Mouse (Mus musculus): ENCODE results near the gene Pramel7. TPM values are rescaled to one million over a fixed set of nuclear protein-coding genes. Genes with fewer than 3 reads are reported as not detected.

The Pramel7 gene
- polyA plus RNA-seq, 1 experiment from 2014 or later = not detected

DNA sequence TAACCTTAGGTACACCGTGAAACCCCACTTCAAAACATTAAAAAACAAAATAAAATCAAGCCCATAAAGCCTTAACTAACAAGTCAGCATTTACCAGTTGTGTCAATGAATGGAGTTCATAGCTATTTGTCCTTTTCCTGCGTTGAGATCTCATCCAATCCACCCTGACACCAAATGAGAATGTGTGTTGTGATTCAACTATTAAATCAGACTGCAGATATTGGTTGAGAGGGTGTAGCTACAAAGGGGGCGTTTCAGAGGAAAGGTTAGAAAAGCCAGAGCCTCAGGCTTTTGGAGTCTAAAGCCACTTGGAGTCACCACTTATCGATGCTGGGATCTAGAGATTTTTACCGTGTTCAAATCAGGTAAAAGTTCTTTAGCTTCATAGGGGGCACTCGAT is 9.4 kb upstream of the Pramel7 start, which contains the start of gene Pramel6:
Gene Pramel6, plus strand, starts transcription at position 301 of the 400 bp plus-strand sequence.
- ATAC-seq (ENCODE audit: low FRiP score) = no peak
- WGBS = 88% methylated on average over 6 of the region's 6 CpGs
- no peak within 1 kb of the TSS for H3K9ac ChIP-seq (ENCODE audit: low read length)
- H3K9me3 ChIP-seq (ENCODE audit: control insufficient read depth, low read length) = no peaks in the 10 kb centered on the region
- no peak for DNase-seq (ENCODE audit: low spot score, missing footprints)
- no peaks in the 10 kb centered on the region for H3K27me3 ChIP-seq (ENCODE audit: control insufficient read depth, insufficient read depth, low read length)
- H3K4me3 ChIP-seq (ENCODE audit: low read depth, low read length) = no peak within 1 kb of the TSS
- no peak within 1 kb of the TSS for H3K4me2 ChIP-seq
- no peak within 1 kb of the TSS for H3K27ac ChIP-seq (ENCODE audit: low read depth, low read length)
- no peaks in the 10 kb centered on the region for H3K4me1 ChIP-seq (ENCODE audit: control insufficient read depth, insufficient read depth, low read length)
- H3K36me3 ChIP-seq (ENCODE audit: control insufficient read depth, insufficient read depth, low read length) = no peaks in the 10 kb centered on the region

GRCm38 (mm10) chr2:87482276-87482675 is 14.6 kb downstream of the Pramel7 start:
- H3K4me1 ChIP-seq (ENCODE audit: control insufficient read depth, insufficient read depth, low read length) = no peaks in the 10 kb centered on the region
- no peak overlapping the region for H3K4me3 ChIP-seq (ENCODE audit: low read depth, low read length)
- WGBS = 74% methylated on average over 2 of the region's 2 CpGs
- H3K9ac ChIP-seq (ENCODE audit: low read length) = no peak overlapping the region
- no peaks in the 10 kb centered on the region for H3K27me3 ChIP-seq (ENCODE audit: control insufficient read depth, insufficient read depth, low read length)
- no peak overlapping the region for H3K4me2 ChIP-seq
- H3K9me3 ChIP-seq (ENCODE audit: control insufficient read depth, low read length) = no peaks in the 10 kb centered on the region
- H3K36me3 ChIP-seq (ENCODE audit: control insufficient read depth, insufficient read depth, low read length) = no peaks in the 10 kb centered on the region
- ATAC-seq (ENCODE audit: low FRiP score) (no peak), DNase-seq (ENCODE audit: low spot score, missing footprints) (no peak)
- no peak overlapping the region for H3K27ac ChIP-seq (ENCODE audit: low read depth, low read length)

GRCm38 (mm10) chr2:87481158-87481557 is 15.7 kb downstream of the Pramel7 start:
- H3K36me3 ChIP-seq (ENCODE audit: control insufficient read depth, insufficient read depth, low read length) = no peaks in the 10 kb centered on the region
- ATAC-seq (ENCODE audit: low FRiP score) (no peak), DNase-seq (ENCODE audit: low spot score, missing footprints) (no peak)
- no peaks in the 10 kb centered on the region for H3K4me1 ChIP-seq (ENCODE audit: control insufficient read depth, insufficient read depth, low read length)
- no peak overlapping the region for H3K4me3 ChIP-seq (ENCODE audit: low read depth, low read length)
- no peaks in the 10 kb centered on the region for H3K27me3 ChIP-seq (ENCODE audit: control insufficient read depth, insufficient read depth, low read length)
- H3K27ac ChIP-seq (ENCODE audit: low read depth, low read length) = no peak overlapping the region
- no peak overlapping the region for H3K4me2 ChIP-seq
- H3K9ac ChIP-seq (ENCODE audit: low read length) = no peak overlapping the region
- 86% methylated on average over 4 of the region's 4 CpGs for WGBS
- H3K9me3 ChIP-seq (ENCODE audit: control insufficient read depth, low read length) = no peaks in the 10 kb centered on the region

DNA sequence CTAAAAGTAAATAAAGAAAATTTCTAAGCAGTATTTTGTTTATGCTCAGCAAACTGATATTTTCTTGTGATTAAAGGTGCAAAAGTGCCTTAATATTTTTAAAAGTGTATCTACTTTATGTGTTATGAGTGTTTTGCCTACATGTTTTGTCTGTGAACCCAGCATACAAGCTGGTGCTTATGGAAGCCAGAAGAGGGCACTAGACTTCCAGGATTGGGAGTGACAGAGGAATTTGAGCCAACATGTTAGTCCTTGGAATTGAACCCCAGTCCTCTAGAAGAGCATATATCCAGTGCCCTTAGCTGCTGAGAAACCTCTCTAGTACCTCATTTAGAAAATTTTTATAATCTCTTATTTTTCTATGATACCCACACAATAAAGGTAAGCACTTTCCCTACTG is 16.7 kb downstream of the Pramel7 start:
- Histone ChIP-seq H3K9me3 (ENCODE audit: control insufficient read depth, low read length) (no peaks in the 10 kb centered on the region), H3K36me3 (ENCODE audit: control insufficient read depth, insufficient read depth, low read length) (no peaks in the 10 kb centered on the region), H3K4me3 (ENCODE audit: low read depth, low read length) (no peak overlapping the region), H3K4me2 (no peak overlapping the region), H3K27me3 (ENCODE audit: control insufficient read depth, insufficient read depth, low read length) (no peaks in the 10 kb centered on the region), H3K27ac (ENCODE audit: low read depth, low read length) (no peak overlapping the region), H3K9ac (ENCODE audit: low read length) (no peak overlapping the region), H3K4me1 (ENCODE audit: control insufficient read depth, insufficient read depth, low read length) (no peaks in the 10 kb centered on the region)
- DNase-seq (ENCODE audit: low spot score, missing footprints) (no peak), ATAC-seq (ENCODE audit: low FRiP score) (no peak)

DNA sequence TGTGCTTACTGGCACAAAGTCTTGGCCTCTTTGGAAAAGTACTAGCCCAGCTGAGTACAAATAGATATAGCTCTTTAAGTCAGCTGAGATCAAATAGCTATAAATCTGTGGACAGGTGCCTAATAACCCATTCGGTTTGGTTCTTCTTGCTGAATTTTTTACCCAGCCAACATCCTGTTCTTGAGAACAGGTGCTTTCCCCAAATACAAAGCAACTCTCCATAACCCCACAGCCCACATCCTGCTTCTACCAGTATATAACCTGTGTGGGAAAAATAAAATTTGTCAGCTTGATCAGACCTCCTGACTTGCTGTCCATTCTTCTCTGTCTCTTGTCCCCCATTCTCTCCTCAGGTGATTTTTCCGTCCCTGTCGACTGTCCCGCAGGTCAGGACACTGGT is 35.1 kb downstream of the Pramel7 start:
- H3K36me3 ChIP-seq (ENCODE audit: control insufficient read depth, insufficient read depth, low read length) = no peaks in the 10 kb centered on the region
- H3K9me3 ChIP-seq (ENCODE audit: control insufficient read depth, low read length) = no peaks in the 10 kb centered on the region
- no peak for DNase-seq (ENCODE audit: low spot score, missing footprints)
- WGBS = 91% methylated on average over 4 of the region's 4 CpGs
- no peaks in the 10 kb centered on the region for H3K4me1 ChIP-seq (ENCODE audit: control insufficient read depth, insufficient read depth, low read length)
- H3K9ac ChIP-seq (ENCODE audit: low read length) = no peak overlapping the region
- ATAC-seq (ENCODE audit: low FRiP score) = no peak
- H3K27me3 ChIP-seq (ENCODE audit: control insufficient read depth, insufficient read depth, low read length) = no peaks in the 10 kb centered on the region
- H3K4me2 ChIP-seq = no peak overlapping the region
- H3K4me3 ChIP-seq (ENCODE audit: low read depth, low read length) = no peak overlapping the region
- no peak overlapping the region for H3K27ac ChIP-seq (ENCODE audit: low read depth, low read length)

GRCm38 (mm10) chr2:87453662-87454061 is 43.2 kb downstream of the Pramel7 start, which contains the start of gene Olfr1126:
Gene Olfr1126, plus strand, starts transcription at chr2:87453962.
- H3K27ac ChIP-seq (ENCODE audit: low read depth, low read length) = no peak within 1 kb of the TSS
- no peaks in the 10 kb centered on the region for H3K27me3 ChIP-seq (ENCODE audit: control insufficient read depth, insufficient read depth, low read length)
- ATAC-seq (ENCODE audit: low FRiP score) (no peak), DNase-seq (ENCODE audit: low spot score, missing footprints) (no peak)
- H3K9me3 ChIP-seq (ENCODE audit: control insufficient read depth, low read length) = no peaks in the 10 kb centered on the region
- no peak within 1 kb of the TSS for H3K9ac ChIP-seq (ENCODE audit: low read length)
- no peak within 1 kb of the TSS for H3K4me3 ChIP-seq (ENCODE audit: low read depth, low read length)
- H3K36me3 ChIP-seq (ENCODE audit: control insufficient read depth, insufficient read depth, low read length) = no peaks in the 10 kb centered on the region
- no peaks in the 10 kb centered on the region for H3K4me1 ChIP-seq (ENCODE audit: control insufficient read depth, insufficient read depth, low read length)
- no peak within 1 kb of the TSS for H3K4me2 ChIP-seq

Other genes with a start within 250 kb of the Pramel7 start
- gene Olfr1115, start 249.1 kb downstream of the Pramel7 start, polyA plus RNA-seq (2014; fragmentation: Nextera tagmentation; extraction: Ambion mirVana) = not detected in 2 replicates
- gene Olfr1116, start 229.6 kb downstream of the Pramel7 start, polyA plus RNA-seq (2014; fragmentation: Nextera tagmentation; extraction: Ambion mirVana) = not detected in 2 replicates
- gene Olfr1118, start 189.5 kb downstream of the Pramel7 start, polyA plus RNA-seq (2014; fragmentation: Nextera tagmentation; extraction: Ambion mirVana) = not detected in 2 replicates
- not detected in 2 replicates for gene Olfr1120, start 142.3 kb downstream of the Pramel7 start, polyA plus RNA-seq (2014; fragmentation: Nextera tagmentation; extraction: Ambion mirVana)
- not detected in 2 replicates for gene Olfr1121, start 127.2 kb downstream of the Pramel7 start, polyA plus RNA-seq (2014; fragmentation: Nextera tagmentation; extraction: Ambion mirVana)
- gene Olfr1122, start 111.2 kb downstream of the Pramel7 start, polyA plus RNA-seq (2014; fragmentation: Nextera tagmentation; extraction: Ambion mirVana) = not detected in 2 replicates
- gene Olfr1123, start 80.5 kb downstream of the Pramel7 start, polyA plus RNA-seq (2014; fragmentation: Nextera tagmentation; extraction: Ambion mirVana) = not detected in 2 replicates
- not detected in 2 replicates for gene Olfr1124, start 66.8 kb downstream of the Pramel7 start, polyA plus RNA-seq (2014; fragmentation: Nextera tagmentation; extraction: Ambion mirVana)
- not detected in 2 replicates for gene Olfr1126, start 43.1 kb downstream of the Pramel7 start, polyA plus RNA-seq (2014; fragmentation: Nextera tagmentation; extraction: Ambion mirVana)
- gene Pramel6, start 9.5 kb upstream of the Pramel7 start, polyA plus RNA-seq (2014; fragmentation: Nextera tagmentation; extraction: Ambion mirVana) = not detected in 2 replicates
- gene Olfr153, start 34.7 kb upstream of the Pramel7 start, polyA plus RNA-seq (2014; fragmentation: Nextera tagmentation; extraction: Ambion mirVana) = not detected in 2 replicates
- not detected in 2 replicates for gene Olfr1128, start 48.4 kb upstream of the Pramel7 start, polyA plus RNA-seq (2014; fragmentation: Nextera tagmentation; extraction: Ambion mirVana)
- not detected in 2 replicates for gene Olfr1129, start 76.8 kb upstream of the Pramel7 start, polyA plus RNA-seq (2014; fragmentation: Nextera tagmentation; extraction: Ambion mirVana)
- not detected in 2 replicates for gene Olfr1130, start 109.1 kb upstream of the Pramel7 start, polyA plus RNA-seq (2014; fragmentation: Nextera tagmentation; extraction: Ambion mirVana)
- gene Olfr1131, start 130.0 kb upstream of the Pramel7 start, polyA plus RNA-seq (2014; fragmentation: Nextera tagmentation; extraction: Ambion mirVana) = not detected in 2 replicates
- gene Olfr1132, start 140.4 kb upstream of the Pramel7 start, polyA plus RNA-seq (2014; fragmentation: Nextera tagmentation; extraction: Ambion mirVana) = not detected in 2 replicates
- not detected in 2 replicates for gene Olfr1133, start 150.3 kb upstream of the Pramel7 start, polyA plus RNA-seq (2014; fragmentation: Nextera tagmentation; extraction: Ambion mirVana)
- gene Olfr1134, start 161.4 kb upstream of the Pramel7 start, polyA plus RNA-seq (2014; fragmentation: Nextera tagmentation; extraction: Ambion mirVana) = not detected in 2 replicates
- gene Olfr1135, start 176.6 kb upstream of the Pramel7 start, polyA plus RNA-seq (2014; fragmentation: Nextera tagmentation; extraction: Ambion mirVana) = not detected in 2 replicates
- not detected in 2 replicates for gene Olfr1136, start 196.9 kb upstream of the Pramel7 start, polyA plus RNA-seq (2014; fragmentation: Nextera tagmentation; extraction: Ambion mirVana)
- gene Olfr1137, start 216.1 kb upstream of the Pramel7 start, polyA plus RNA-seq (2014; fragmentation: Nextera tagmentation; extraction: Ambion mirVana) = not detected in 2 replicates
- gene Olfr1138, start 242.9 kb upstream of the Pramel7 start, polyA plus RNA-seq (2014; fragmentation: Nextera tagmentation; extraction: Ambion mirVana) = not detected in 2 replicates
- gene Olfr1140, start 246.7 kb upstream of the Pramel7 start, polyA plus RNA-seq (2014; fragmentation: Nextera tagmentation; extraction: Ambion mirVana) = not detected in 2 replicates